Mouse (Mus musculus) kidney, postnatal 0 days (tissue): Measurements from ENCODE around the gene Gabarapl2. TPM values are rescaled to one million over a fixed set of nuclear protein-coding genes. Genes with fewer than 3 reads are reported as not detected.

Experiments
- ATAC-seq: fragments of 200-750 bp; cut with Nextera tagmentation; replicated peaks from 2 replicates; pipeline ENCODE4 v1.8.0; 2017; ENCODE audit warnings: low read depth, moderate number of reproducible peaks, moderate TSS enrichment, moderate library complexity; ENCODE audit not compliant: low FRiP score
- DNase-seq: peaks from one replicate; pipeline ENCODE4 v3.0.0-alpha.2; 2016; ENCODE audit warnings: low spot score
- H3K27ac ChIP-seq: fragments of 300-500 bp; sonication (generic); 2 replicates; pipeline ENCODE4 v1.5.1; 2014; ENCODE audit warnings: mild to moderate bottlenecking
- H3K27me3 ChIP-seq: fragments of 300-500 bp; sonication (generic); 2 replicates; pipeline ENCODE4 v1.6.1; 2014; ENCODE audit warnings: low read length, mixed read lengths; ENCODE audit not compliant: insufficient read depth
- H3K36me3 ChIP-seq: fragments of 300-500 bp; sonication (generic); 2 replicates; pipeline ENCODE4 v1.6.1; 2014; ENCODE audit warnings: low read length, mixed read lengths; ENCODE audit not compliant: insufficient read depth
- H3K4me1 ChIP-seq: fragments of 300-500 bp; sonication (generic); replicated peaks from 2 replicates; pipeline ENCODE4 v1.6.1; 2014; ENCODE audit warnings: antibody characterized with exemption, low read length, mixed read lengths; ENCODE audit not compliant: insufficient read depth
- H3K4me2 ChIP-seq: fragments of 300-500 bp; sonication (generic); 2 replicates; pipeline ENCODE4 v1.6.1; 2014; ENCODE audit warnings: mild to moderate bottlenecking, low read length, moderate library complexity, mixed read lengths
- H3K4me3 ChIP-seq: fragments of 300-500 bp; sonication (generic); replicated peaks from 2 replicates; pipeline ENCODE4 v1.5.1; 2014; ENCODE audit warnings: low read depth, low read length
- H3K9ac ChIP-seq: fragments of 300-500 bp; sonication (generic); 2 replicates; pipeline ENCODE4 v1.6.1; 2014; ENCODE audit warnings: low read depth, low read length
- H3K9me3 ChIP-seq: fragments of 300-500 bp; sonication (generic); replicated peaks from 2 replicates; pipeline ENCODE4 v1.6.1; 2016; ENCODE audit warnings: low read length, inconsistent platforms, mixed read lengths
- CTCF ChIP-seq: IDR thresholded peaks from 2 replicates; pipeline ENCODE4 v1.5.1; 2016; ENCODE audit warnings: antibody characterized with exemption, low read depth, mild to moderate bottlenecking, moderate library complexity
- WGBS: fragments of 180-500 bp; shearing (Covaris S2); extraction: QIAGEN DNeasy Blood & Tissue Kit; methylation state at CpG from one replicate; pipeline ENCODE4 v1.1.7; 2014; 5-methylcytosine and 5-hydroxymethylcytosine counted together
- polyA plus RNA-seq: library from polyadenylated mRNA; unstranded; fragments of >200 nt; fragmentation: Nextera tagmentation; extraction: Ambion mirVana; gene quantifications from 2 replicates; pipeline ENCODE4 v1.2.1, GENCODE M21; 2015

Gene Gabarapl2
- polyA plus RNA-seq = 264 and 266 TPM in 2 replicates

DNA sequence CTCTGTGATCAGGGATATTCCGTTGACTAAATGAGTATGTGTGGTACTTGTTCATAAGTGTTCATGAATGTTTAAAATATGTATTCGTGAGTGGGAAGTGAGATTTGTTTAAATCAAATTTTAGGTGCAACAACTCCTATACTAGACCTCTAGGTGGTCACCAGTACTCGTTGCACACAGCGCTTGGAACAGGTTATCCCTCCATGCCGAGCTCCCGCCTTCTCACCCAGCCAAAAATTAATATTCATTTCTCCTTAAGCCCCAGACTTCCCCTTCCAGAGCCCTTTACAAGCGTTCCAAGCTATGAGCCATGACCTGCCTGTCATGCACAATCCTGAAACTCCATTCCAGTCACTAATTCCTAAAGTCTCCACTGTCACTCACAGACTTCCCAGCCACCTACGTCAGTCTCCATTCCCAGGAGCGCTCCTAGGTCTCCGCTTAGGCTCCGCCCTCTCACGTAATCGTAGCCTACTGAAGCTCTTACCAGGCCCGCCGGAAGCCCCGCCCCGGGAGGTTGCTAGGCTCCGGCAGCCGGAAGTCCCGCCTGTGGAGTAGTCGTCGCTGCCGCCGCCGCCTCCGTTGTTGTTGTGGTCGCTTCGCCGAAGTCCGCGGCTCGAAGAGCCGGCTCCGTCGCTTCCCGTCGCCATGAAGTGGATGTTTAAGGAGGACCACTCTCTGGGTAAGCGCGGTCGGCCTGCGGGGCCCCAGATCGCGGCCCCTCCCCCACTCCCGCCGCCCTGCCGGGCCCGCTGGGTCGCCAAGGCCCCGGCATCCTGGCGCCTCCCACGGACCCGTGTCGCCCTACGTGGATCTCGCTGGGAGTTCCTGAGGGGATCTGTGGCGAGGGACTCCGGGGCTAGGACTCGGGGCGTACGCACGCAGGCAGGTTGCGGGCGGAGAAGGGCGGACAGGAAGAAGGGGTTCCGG is at the start of gene Gabarapl2:
Gene Gabarapl2 (plus strand): TSS at position 533 of the 930 bp plus-strand sequence.
- Histone ChIP-seq H3K9me3 (no peaks in the 10 kb centered on the region), H3K36me3 (0 out of 2 replicates have a peak, but pooled peaks cover 8% of the 10 kb centered on the region), H3K4me1 (0 out of 2 replicates have a peak, but pooled peaks cover 6% of the 10 kb centered on the region), H3K9ac (peak within 1 kb of the TSS; percentile 85), H3K27ac (peak within 1 kb of the TSS; percentile 81), H3K4me3 (peak within 1 kb of the TSS; percentile 90), H3K4me2 (peak within 1 kb of the TSS; percentile 85), H3K27me3 (no peaks in the 10 kb centered on the region)
- peak; percentile 95 for ATAC-seq
- WGBS = under 1% methylated on average over 65 of the region's 65 CpGs
- peak; percentile 99 for DNase-seq
- peak; percentile 16; the same call in 1 of the 2 replicates for TF ChIP-seq CTCF

DNA sequence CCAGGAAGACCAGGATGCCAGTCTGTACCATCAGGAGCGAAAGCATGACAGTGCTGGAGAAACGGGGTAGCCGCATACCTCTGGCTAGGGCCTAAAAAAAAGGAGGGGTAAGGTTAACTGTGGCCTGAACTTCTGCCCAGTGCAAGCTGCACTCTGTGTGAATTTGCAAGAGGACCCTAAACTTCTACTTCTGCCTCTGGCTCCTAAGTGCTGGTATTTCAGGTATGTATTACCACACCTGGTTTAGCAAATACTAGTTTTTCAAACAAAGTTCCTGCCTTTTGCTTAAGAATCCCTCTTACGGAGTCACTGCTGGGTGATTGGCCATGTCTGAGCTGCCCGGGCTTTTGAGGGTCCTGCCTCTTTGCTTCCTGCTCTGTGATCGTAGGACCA is 49.6 kb upstream of the Gabarapl2 start:
- peaks cover 23% of the 10 kb centered on the region for H3K27me3 ChIP-seq
- no peak for TF ChIP-seq CTCF
- H3K4me3 ChIP-seq = no peak overlapping the region
- ATAC-seq = no peak
- H3K27ac ChIP-seq = no peak overlapping the region
- DNase-seq = no peak
- no peak overlapping the region for H3K4me2 ChIP-seq
- H3K9me3 ChIP-seq = no peaks in the 10 kb centered on the region
- WGBS = 66% methylated on average over 6 of the region's 6 CpGs
- no peak overlapping the region for H3K9ac ChIP-seq
- H3K36me3 ChIP-seq = no peaks in the 10 kb centered on the region
- peaks cover 15% of the 10 kb centered on the region; the same call in 1 of the 2 replicates for H3K4me1 ChIP-seq

DNA sequence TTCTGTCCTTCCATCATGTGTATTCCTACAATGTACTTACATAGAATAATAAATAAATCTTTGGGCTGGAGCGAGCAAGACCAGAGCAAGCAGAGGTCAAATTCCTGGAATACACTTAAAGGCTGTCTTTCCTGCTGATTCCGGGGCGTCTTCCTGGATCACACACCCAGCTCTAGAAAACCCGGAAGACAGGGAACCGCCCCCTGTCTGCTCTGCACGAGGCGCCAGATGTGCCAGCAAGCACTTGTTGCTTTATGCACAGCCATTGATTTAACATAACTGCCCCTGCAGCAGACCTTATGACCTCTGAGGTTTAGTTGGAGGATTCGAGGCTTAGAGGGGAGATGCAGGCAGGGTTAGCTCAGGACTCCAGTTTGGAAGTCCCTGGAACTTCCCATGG is 48.5 kb upstream of the Gabarapl2 start:
- no peak overlapping the region for H3K27ac ChIP-seq
- TF ChIP-seq CTCF = no peak
- H3K27me3 ChIP-seq = peaks cover 23% of the 10 kb centered on the region
- no peak overlapping the region for H3K4me3 ChIP-seq
- ATAC-seq = no peak
- no peak for DNase-seq
- H3K9ac ChIP-seq = no peak overlapping the region
- peaks cover 15% of the 10 kb centered on the region; the same call in 1 of the 2 replicates for H3K4me1 ChIP-seq
- no peaks in the 10 kb centered on the region for H3K9me3 ChIP-seq
- no peak overlapping the region for H3K4me2 ChIP-seq
- H3K36me3 ChIP-seq = no peaks in the 10 kb centered on the region
- 21% methylated on average over 8 of the region's 8 CpGs for WGBS

DNA sequence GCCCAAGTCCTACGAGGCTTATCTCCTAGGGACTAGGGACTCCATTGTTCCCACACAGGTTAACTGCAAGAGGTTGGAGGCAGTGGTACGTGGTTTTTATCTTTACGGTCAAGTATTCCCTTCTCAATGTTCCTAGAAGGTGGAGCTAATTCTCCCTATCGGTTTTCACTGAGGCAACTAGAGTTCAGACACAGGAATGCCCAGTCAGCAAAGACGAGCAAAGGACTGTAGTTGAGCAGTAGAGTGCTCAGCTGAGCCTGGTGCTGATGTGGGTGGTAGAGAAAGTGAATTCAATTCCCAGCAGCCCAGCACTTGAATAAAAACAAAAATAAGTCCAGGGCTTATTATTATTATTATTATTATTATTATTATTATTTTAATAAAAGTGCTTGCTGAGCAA is 47.9 kb upstream of the Gabarapl2 start:
- TF ChIP-seq CTCF = no peak
- no peak for ATAC-seq

DNA sequence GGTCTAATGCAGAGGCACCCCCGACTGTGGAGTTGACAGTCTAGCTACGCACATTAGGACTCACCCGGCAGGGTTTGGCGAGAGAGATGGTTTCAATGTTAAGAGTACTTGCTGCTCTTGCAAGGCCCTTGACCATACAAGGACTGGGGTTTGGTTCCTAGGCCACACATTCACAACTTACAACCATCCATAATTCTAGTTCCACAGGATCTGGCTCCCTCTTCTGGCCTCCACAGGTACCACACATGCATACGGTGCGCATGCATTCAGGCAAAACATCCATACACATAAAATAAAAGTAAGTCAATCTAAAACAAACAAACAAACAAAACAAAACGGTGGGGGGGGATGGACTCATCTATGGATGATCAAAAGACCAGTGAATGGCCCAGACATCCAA is 45.5 kb upstream of the Gabarapl2 start:
- no peak overlapping the region for H3K4me2 ChIP-seq
- no peaks in the 10 kb centered on the region for H3K36me3 ChIP-seq
- TF ChIP-seq CTCF = peak; percentile 38; the same call in 1 of the 2 replicates
- 90% methylated on average over 7 of the region's 7 CpGs for WGBS
- H3K9ac ChIP-seq = no peak overlapping the region
- no peaks in the 10 kb centered on the region for H3K9me3 ChIP-seq
- no peak overlapping the region for H3K4me3 ChIP-seq
- peaks cover 5% of the 10 kb centered on the region; the same call in 1 of the 2 replicates for H3K4me1 ChIP-seq
- ATAC-seq (no peak), DNase-seq (no peak)
- peaks cover 14% of the 10 kb centered on the region for H3K27me3 ChIP-seq
- H3K27ac ChIP-seq = no peak overlapping the region

More for the DNA sequence above, 47.9 kb upstream of the Gabarapl2 start:
- Histone ChIP-seq H3K4me3 (no peak overlapping the region), H3K4me1 (peaks cover 14% of the 10 kb centered on the region; the same call in 1 of the 2 replicates), H3K27me3 (peaks cover 23% of the 10 kb centered on the region), H3K4me2 (no peak overlapping the region), H3K27ac (no peak overlapping the region), H3K9ac (no peak overlapping the region), H3K9me3 (no peaks in the 10 kb centered on the region), H3K36me3 (no peaks in the 10 kb centered on the region)
- 49% methylated on average over 5 of the region's 5 CpGs for WGBS
- DNase-seq = no peak

DNA sequence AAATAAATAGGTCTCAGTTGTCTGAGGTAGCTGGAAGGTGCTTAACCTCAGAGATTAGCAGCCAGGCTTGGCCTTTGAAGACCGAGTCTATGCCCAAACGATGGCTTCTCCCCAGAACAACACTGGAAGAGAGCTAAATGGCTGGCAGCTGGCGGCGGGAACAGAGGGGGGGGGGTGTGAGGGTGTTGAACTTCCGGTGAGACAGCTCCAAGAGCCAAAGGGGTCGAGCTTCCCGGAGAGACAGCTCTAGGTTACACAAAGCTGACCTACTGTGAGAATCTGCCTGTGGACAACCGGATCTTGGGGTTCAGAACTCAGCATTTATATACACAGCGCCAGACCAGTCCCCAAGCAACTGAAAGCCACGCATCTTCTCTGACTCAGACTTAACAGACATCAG is 41.9 kb upstream of the Gabarapl2 start:
- no peaks in the 10 kb centered on the region for H3K36me3 ChIP-seq
- H3K9me3 ChIP-seq = no peaks in the 10 kb centered on the region
- no peak overlapping the region for H3K4me3 ChIP-seq
- no peak overlapping the region for H3K27ac ChIP-seq
- DNase-seq (no peak), ATAC-seq (no peak)
- H3K4me1 ChIP-seq = no peaks in the 10 kb centered on the region
- H3K4me2 ChIP-seq = no peak overlapping the region
- 34% methylated on average over 10 of the region's 10 CpGs for WGBS
- H3K9ac ChIP-seq = no peak overlapping the region
- no peak for TF ChIP-seq CTCF
- H3K27me3 ChIP-seq = no peaks in the 10 kb centered on the region
